Mouse (Mus musculus) hindbrain, embryonic 11.5 days (tissue): ENCODE data around the gene Gjd3. TPM values are rescaled to one million over a fixed set of nuclear protein-coding genes. Genes with fewer than 3 reads are reported as not detected.
A peak's percentile ranks its signal among the peaks of the same experiment; 100 is the strongest.

Experiments used
- ATAC-seq: fragments of 200-750 bp; cut with Nextera tagmentation; 2 replicates; pipeline ENCODE4 v1.8.0; 2017; ENCODE audit warnings: mild to moderate bottlenecking, moderate TSS enrichment, moderate library complexity; ENCODE audit not compliant: low FRiP score
- DNase-seq: peaks from one replicate; pipeline ENCODE4 v3.0.0-alpha.2; 2015; ENCODE audit warnings: low spot score
- H3K27ac ChIP-seq: fragments of 300-500 bp; sonication (generic); 2 replicates; pipeline ENCODE4 v1.5.1; 2014; ENCODE audit warnings: mild to moderate bottlenecking, low read depth, low read length
- H3K27me3 ChIP-seq: fragments of 300-500 bp; sonication (generic); 2 replicates; pipeline ENCODE4 v1.6.1; 2014; ENCODE audit warnings: mild to moderate bottlenecking, low read length, moderate library complexity, mixed read lengths; ENCODE audit not compliant: control insufficient read depth, insufficient read depth
- H3K36me3 ChIP-seq: fragments of 300-500 bp; sonication (generic); 2 replicates; pipeline ENCODE4 v1.6.1; 2014; ENCODE audit warnings: mild to moderate bottlenecking, low read length, moderate library complexity, mixed read lengths; ENCODE audit not compliant: control insufficient read depth, insufficient read depth
- H3K4me1 ChIP-seq: fragments of 300-500 bp; sonication (generic); replicated peaks from 2 replicates; pipeline ENCODE4 v1.6.1; 2014; ENCODE audit warnings: low read length, mixed read lengths; ENCODE audit not compliant: control insufficient read depth, insufficient read depth
- H3K4me2 ChIP-seq: fragments of 300-500 bp; sonication (generic); replicated peaks from 2 replicates; pipeline ENCODE4 v1.6.1; 2014; ENCODE audit warnings: mild to moderate bottlenecking, low read depth, low read length
- H3K4me3 ChIP-seq: fragments of 300-500 bp; sonication (generic); 2 replicates; pipeline ENCODE4 v1.5.1; 2014; ENCODE audit warnings: low read depth, low read length
- H3K9ac ChIP-seq: fragments of 300-500 bp; sonication (generic); 2 replicates; pipeline ENCODE4 v1.6.1; 2014; ENCODE audit warnings: low read depth, low read length
- H3K9me3 ChIP-seq: fragments of 300-500 bp; sonication (generic); 2 replicates; pipeline ENCODE4 v1.6.1; 2016; ENCODE audit warnings: low read length; ENCODE audit not compliant: control insufficient read depth
- WGBS: fragments of 180-500 bp; shearing (Covaris S2); extraction: QIAGEN DNeasy Blood & Tissue Kit; methylation state at CpG from one replicate; pipeline ENCODE4 v1.1.7; 2014; 5-methylcytosine and 5-hydroxymethylcytosine counted together
- polyA plus RNA-seq: library from polyadenylated mRNA; unstranded; fragments of >200 nt; fragmentation: Nextera tagmentation; extraction: Ambion mirVana; gene quantifications from 2 replicates; pipeline ENCODE4 v1.2.1, GENCODE M21; 2014

The Gjd3 gene
- 0.28 and 0.74 TPM in 2 replicates for polyA plus RNA-seq

GRCm38 (mm10) chr11:98982773-98983133 lies at the start of gene Gjd3:
Gjd3 (minus strand) TSS chr11:98983016.
- Histone ChIP-seq H3K9ac (peak within 1 kb of the TSS; percentile 64), H3K9me3 (no peaks in the 10 kb centered on the region), H3K4me1 (peaks cover 8% of the 10 kb centered on the region; the same call in 1 of the 2 replicates), H3K27ac (peak within 1 kb of the TSS; percentile 90), H3K36me3 (no peaks in the 10 kb centered on the region), H3K27me3 (peaks cover 13% of the 10 kb centered on the region; the same call in 1 of the 2 replicates), H3K4me3 (peak within 1 kb of the TSS; percentile 54), H3K4me2 (peak within 1 kb of the TSS; percentile 96)
- peak; percentile 43; the same call in 1 of the 2 replicates for ATAC-seq
- WGBS, result 0% methylated on average over 28 of the region's 28 CpGs
- no peak for DNase-seq

- Histone ChIP-seq H3K4me1 (peaks cover 2% of the 10 kb centered on the region), H3K4me2 (no peak overlapping the region), H3K27ac (no peak overlapping the region), H3K27me3 (no peaks in the 10 kb centered on the region), H3K36me3 (no peaks in the 10 kb centered on the region), H3K9ac (no peak overlapping the region), H3K4me3 (no peak overlapping the region), H3K9me3 (no peaks in the 10 kb centered on the region)
- DNase-seq, result no peak
- WGBS, result 89% methylated on average over 12 of the region's 12 CpGs
- no peak for ATAC-seq
These were observed 44.2 kb upstream of the Gjd3 start for GRCm38 (mm10) chr11:99026899-99027440.

- H3K27ac ChIP-seq, result no peak overlapping the region
- no peaks in the 10 kb centered on the region for H3K9me3 ChIP-seq
- no peak overlapping the region for H3K4me3 ChIP-seq
- no peaks in the 10 kb centered on the region for H3K27me3 ChIP-seq
- H3K36me3 ChIP-seq, result 0 out of 2 replicates have a peak, but pooled peaks cover 3% of the 10 kb centered on the region
- no peak overlapping the region for H3K4me2 ChIP-seq
- no peak overlapping the region for H3K9ac ChIP-seq
- DNase-seq, result no peak
- ATAC-seq, result no peak
- H3K4me1 ChIP-seq, result peaks cover 2% of the 10 kb centered on the region
- 85% methylated on average over 6 of the region's 6 CpGs for WGBS
These were observed 43.1 kb upstream of the Gjd3 start for GRCm38 (mm10) chr11:99025878-99026277.

GRCm38 (mm10) chr11:99024468-99025134 lies 41.8 kb upstream of the Gjd3 start:
- peak overlapping the region; percentile 16; the same call in 1 of the 2 replicates for H3K4me3 ChIP-seq
- H3K36me3 ChIP-seq, result 0 out of 2 replicates have a peak, but pooled peaks cover 5% of the 10 kb centered on the region
- H3K27ac ChIP-seq, result no peak overlapping the region
- H3K4me2 ChIP-seq, result 0 out of 2 replicates have a peak overlapping the region, but pooled peaks have one; percentile 14
- peak; percentile 46; the same call in 1 of the 2 replicates for ATAC-seq
- peaks cover 2% of the 10 kb centered on the region for H3K4me1 ChIP-seq
- no peaks in the 10 kb centered on the region for H3K9me3 ChIP-seq
- 51% methylated on average over 18 of the region's 18 CpGs for WGBS
- no peak overlapping the region for H3K9ac ChIP-seq
- no peaks in the 10 kb centered on the region for H3K27me3 ChIP-seq
- DNase-seq, result no peak

GRCm38 (mm10) chr11:99023500-99024467 lies 41.0 kb upstream of the Gjd3 start, which contains the start of gene Top2a:
Top2a (minus strand) TSS chr11:99024189.
- peak within 1 kb of the TSS; percentile 65; the same call in 1 of the 2 replicates for H3K27ac ChIP-seq
- H3K4me3 ChIP-seq, result peak within 1 kb of the TSS; percentile 69
- H3K9ac ChIP-seq, result peak within 1 kb of the TSS; percentile 85
- H3K4me2 ChIP-seq, result peak within 1 kb of the TSS; percentile 64
- H3K4me1 ChIP-seq, result peaks cover 2% of the 10 kb centered on the region
- DNase-seq (peak; percentile 99), ATAC-seq (peak; percentile 96)
- H3K27me3 ChIP-seq, result no peaks in the 10 kb centered on the region
- under 1% methylated on average over 54 of the region's 54 CpGs for WGBS
- no peaks in the 10 kb centered on the region for H3K9me3 ChIP-seq
- 0 out of 2 replicates have a peak, but pooled peaks cover 5% of the 10 kb centered on the region for H3K36me3 ChIP-seq

- H3K4me1 ChIP-seq, result peaks cover 2% of the 10 kb centered on the region
- peaks cover 7% of the 10 kb centered on the region; the same call in 1 of the 2 replicates for H3K36me3 ChIP-seq
- H3K27ac ChIP-seq, result no peak overlapping the region
- H3K4me2 ChIP-seq, result peak overlapping the region; percentile 64
- peak overlapping the region; percentile 85 for H3K9ac ChIP-seq
- no peak for DNase-seq
- no peaks in the 10 kb centered on the region for H3K27me3 ChIP-seq
- peak overlapping the region; percentile 69 for H3K4me3 ChIP-seq
- no peak for ATAC-seq
- no peaks in the 10 kb centered on the region for H3K9me3 ChIP-seq
- WGBS, result 8% methylated on average over 4 of the region's 4 CpGs
These were observed 40.3 kb upstream of the Gjd3 start for GRCm38 (mm10) chr11:99023094-99023493.

GRCm38 (mm10) chr11:99022384-99022933 lies 39.6 kb upstream of the Gjd3 start:
- Histone ChIP-seq H3K9me3 (no peaks in the 10 kb centered on the region), H3K27ac (no peak overlapping the region), H3K4me3 (peak overlapping the region; percentile 69), H3K4me1 (peaks cover 2% of the 10 kb centered on the region), H3K9ac (peak overlapping the region; percentile 85; the same call in 1 of the 2 replicates), H3K36me3 (peaks cover 10% of the 10 kb centered on the region; the same call in 1 of the 2 replicates), H3K27me3 (no peaks in the 10 kb centered on the region), H3K4me2 (peak overlapping the region; percentile 64)
- ATAC-seq (no peak), DNase-seq (no peak)
- 81% methylated on average over 5 of the region's 5 CpGs for WGBS

GRCm38 (mm10) chr11:99019844-99020243 lies 37.0 kb upstream of the Gjd3 start:
- no peaks in the 10 kb centered on the region for H3K9me3 ChIP-seq
- no peak for DNase-seq
- peaks cover 2% of the 10 kb centered on the region for H3K4me1 ChIP-seq
- H3K36me3 ChIP-seq, result peaks cover 10% of the 10 kb centered on the region; the same call in 1 of the 2 replicates
- ATAC-seq, result no peak
- 96% methylated on average over 6 of the region's 6 CpGs for WGBS
- no peak overlapping the region for H3K9ac ChIP-seq
- H3K4me3 ChIP-seq, result no peak overlapping the region
- H3K4me2 ChIP-seq, result no peak overlapping the region
- no peak overlapping the region for H3K27ac ChIP-seq
- no peaks in the 10 kb centered on the region for H3K27me3 ChIP-seq
